Comparison of ENCODE assay signal across 31 mouse cellular contexts in genomic region chr14:103709261-103709660, GRCm38 (mm10). TPM values are rescaled to one million over a fixed set of nuclear protein-coding genes. Genes with fewer than 3 reads are reported as not detected.
DNase-seq lines count a peak whose midpoint lies in the region; ATAC-seq and TF ChIP-seq lines count a peak whose summit lies in the region.
"Had no signal": no experiment of that assay in that cellular context is flagged by ENCODE, and none has a peak within 500 bp of the region (broad histone marks: within the 10 kb centered on the region; RNA-seq: fewer than 3 reads in every experiment).

No protein-coding gene starts in this region.

- no peak for TF ChIP-seq CTCF in lung, adult 2 months (IDR thresholded peaks at IDR 0.05; ENCODE audit: insufficient read depth, low read length)

- no peaks in the 10 kb centered on the region for H3K4me1 ChIP-seq in hindbrain, embryonic 15.5 days (replicated peaks)
- no peaks in the 10 kb centered on the region for H3K4me1 ChIP-seq in hindbrain, embryonic 10.5 days (replicated peaks)
- H3K4me1 ChIP-seq in lung, adult 2 months (ENCODE audit: control insufficient read depth, insufficient read depth, low read length), result no peaks in the 10 kb centered on the region
- H3K4me1 ChIP-seq: embryonic facial prominence, embryonic 12.5 days; heart, embryonic 10.5 days; heart, embryonic 15.5 days; limb, embryonic 15.5 days; midbrain, embryonic 15.5 days; neural tube, embryonic 15.5 days had no signal

- peaks cover 21% of the 10 kb centered on the region for H3K36me3 ChIP-seq in hindbrain, embryonic 15.5 days
- H3K36me3 ChIP-seq in hindbrain, embryonic 10.5 days, result peaks cover 46% of the 10 kb centered on the region
- H3K36me3 ChIP-seq: embryonic facial prominence, embryonic 12.5 days; G1E; heart, embryonic 10.5 days; heart, embryonic 15.5 days; limb, embryonic 15.5 days; liver, embryonic 13.5 days had no signal

- H3K4me3 ChIP-seq in hindbrain, embryonic 15.5 days, result no peak overlapping the region
- H3K4me3 ChIP-seq in hindbrain, embryonic 10.5 days, result no peak overlapping the region
- no peak overlapping the region for H3K4me3 ChIP-seq in lung, adult 2 months (replicated peaks; ENCODE audit: extremely low read depth, low read depth, low read length)
- H3K4me3 ChIP-seq: embryonic facial prominence, embryonic 12.5 days; heart, embryonic 10.5 days; heart, embryonic 15.5 days; limb, embryonic 15.5 days; liver, embryonic 13.5 days; midbrain, embryonic 15.5 days; neural tube, embryonic 15.5 days had no signal

- H3K9me3 ChIP-seq in hindbrain, embryonic 15.5 days, result no peaks in the 10 kb centered on the region
- no peaks in the 10 kb centered on the region for H3K9me3 ChIP-seq in hindbrain, embryonic 10.5 days
- H3K9me3 ChIP-seq: embryonic facial prominence, embryonic 12.5 days; heart, embryonic 10.5 days; heart, embryonic 15.5 days; limb, embryonic 15.5 days; liver, embryonic 13.5 days; midbrain, embryonic 15.5 days; neural tube, embryonic 15.5 days had no signal

- no peak for DNase-seq in hindbrain, embryonic 10.5 days (ENCODE audit: low spot score)
- DNase-seq in thymus, postnatal 4 days, result peak; percentile 8
- DNase-seq in thymus, postnatal 0 days (ENCODE audit: low spot score), result no peak
- DNase-seq in T-cell, adult 2 months (ENCODE audit: low spot score), result no peak
- DNase-seq in lung, adult 2 months, result no peak
- DNase-seq: adrenal gland, postnatal 25 days; B cell, adult 2 months; cerebellum, adult 11-12 months; cerebellum, adult 9-11 months; embryo, embryonic 11 days; gastrocnemius, postnatal 10 days; kidney, postnatal 25 days; liver, embryonic 13.5 days; lung, adult 18-20 months; lung, postnatal 10 days; right cerebral cortex, adult 18-20 months; spleen, adult 18-20 months; thymus, adult 18-20 months; thymus, postnatal 36 days had no signal

- H3K4me2 ChIP-seq in hindbrain, embryonic 15.5 days, result no peak overlapping the region
- H3K4me2 ChIP-seq: embryonic facial prominence, embryonic 12.5 days; heart, embryonic 15.5 days; limb, embryonic 15.5 days; liver, embryonic 13.5 days; midbrain, embryonic 15.5 days; neural tube, embryonic 15.5 days had no signal

- no peak overlapping the region for H3K9ac ChIP-seq in hindbrain, embryonic 15.5 days
- H3K9ac ChIP-seq: embryonic facial prominence, embryonic 12.5 days; heart, embryonic 15.5 days; limb, embryonic 15.5 days; liver, embryonic 13.5 days; midbrain, embryonic 15.5 days; neural tube, embryonic 15.5 days had no signal

- TF ChIP-seq POLR2A in lung, adult 2 months (IDR thresholded peaks at IDR 0.05; ENCODE audit: borderline replicate concordance, extremely low read depth, low read depth, low read length), result no peak

- no peaks in the 10 kb centered on the region for H3K27me3 ChIP-seq in hindbrain, embryonic 15.5 days
- H3K27me3 ChIP-seq in hindbrain, embryonic 10.5 days (ENCODE audit: insufficient read depth, poor library complexity, severe bottlenecking), result no peaks in the 10 kb centered on the region
- H3K27me3 ChIP-seq: CH12.LX; embryonic facial prominence, embryonic 12.5 days; heart, embryonic 15.5 days; limb, embryonic 15.5 days; liver, embryonic 13.5 days; midbrain, embryonic 15.5 days; neural tube, embryonic 15.5 days had no signal

- H3K27ac ChIP-seq in hindbrain, embryonic 15.5 days (replicated peaks), result no peak overlapping the region
- no peak overlapping the region for H3K27ac ChIP-seq in hindbrain, embryonic 10.5 days
- H3K27ac ChIP-seq: embryonic facial prominence, embryonic 12.5 days; heart, embryonic 10.5 days; heart, embryonic 15.5 days; limb, embryonic 15.5 days; liver, embryonic 13.5 days; midbrain, embryonic 15.5 days; neural tube, embryonic 15.5 days; stomach, postnatal 0 days had no signal

- peak; percentile 25; the same call in 1 of the 2 replicates for ATAC-seq in hindbrain, embryonic 15.5 days (ENCODE audit: low FRiP score, low read depth)
- peak; percentile 38 for ATAC-seq in inflammation-experienced regulatory T-cells, adult 6 months
- ATAC-seq: intestine, postnatal 0 days had no signal

- WGBS in hindbrain, embryonic 15.5 days, result 88% methylated on average over 11 of the region's 11 CpGs
- WGBS in hindbrain, embryonic 10.5 days, result 91% methylated on average over 11 of the region's 11 CpGs
- WGBS in lung, adult 2 months, result 83% methylated on average over 11 of the region's 11 CpGs

RNA-seq across cellular contexts. Expression of gene Slain1, which starts 59.2 kb away (rescaled TPM):
- polyA plus RNA-seq in hindbrain, embryonic 15.5 days (2015; fragmentation: Nextera tagmentation; extraction: Ambion mirVana), result 18.4 and 21.1 TPM in 2 replicates
- polyA plus RNA-seq in hindbrain, embryonic 10.5 days (2016; fragmentation: Nextera tagmentation; extraction: Ambion mirVana), result 8.2 and 13.3 TPM in 2 replicates
- 12.5 and 15.6 TPM in 2 replicates for polyA plus RNA-seq in thymus, postnatal 0 days (2015; fragmentation: Nextera tagmentation; extraction: Ambion mirVana)
- polyA plus RNA-seq in inflammation-experienced regulatory T-cells, adult 6 months (2017; shearing (Covaris generic)), result 10 to 100 TPM; 11.1 to 18.2 (median 16.1) TPM
- polyA plus RNA-seq in lung, adult 2 months (2012; rRNA removed), result 5.0 and 6.5 TPM in 2 replicates
- polyA plus RNA-seq: G1E had no signal
